Mouse (Mus musculus): ENCODE results near the gene Ddhd1. TPM values are rescaled to one million over a fixed set of nuclear protein-coding genes. Genes with fewer than 3 reads are reported as not detected.
"Not testable (repeated sequence)": the region's sequence is repeated elsewhere in the genome, so short reads cannot be mapped to it uniquely, and the experiment has no call there.

Gene Ddhd1
- total RNA-seq, 1 experiment from 2014 or later: 22.4 TPM

DNA sequence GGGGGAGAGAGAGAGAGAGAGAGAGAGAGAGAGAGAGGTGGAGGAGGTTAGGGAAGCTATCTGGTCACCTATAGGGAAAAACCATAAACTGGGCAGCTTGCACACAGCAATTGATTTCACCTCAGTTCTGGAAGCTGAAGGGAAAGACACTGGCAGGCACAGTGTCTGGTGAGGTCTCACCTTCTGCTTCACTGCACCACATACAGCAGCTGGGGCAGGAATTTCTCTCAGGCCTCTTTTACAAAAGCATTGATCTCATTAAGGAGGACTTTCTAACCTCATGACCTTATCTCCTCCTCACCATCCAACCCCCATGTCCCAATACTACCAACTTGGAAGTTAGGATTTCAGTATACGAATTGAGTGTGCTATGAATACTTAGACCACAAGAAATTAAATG is 13.2 kb downstream of the Ddhd1 start:
- no peak for DNase-seq

DNA sequence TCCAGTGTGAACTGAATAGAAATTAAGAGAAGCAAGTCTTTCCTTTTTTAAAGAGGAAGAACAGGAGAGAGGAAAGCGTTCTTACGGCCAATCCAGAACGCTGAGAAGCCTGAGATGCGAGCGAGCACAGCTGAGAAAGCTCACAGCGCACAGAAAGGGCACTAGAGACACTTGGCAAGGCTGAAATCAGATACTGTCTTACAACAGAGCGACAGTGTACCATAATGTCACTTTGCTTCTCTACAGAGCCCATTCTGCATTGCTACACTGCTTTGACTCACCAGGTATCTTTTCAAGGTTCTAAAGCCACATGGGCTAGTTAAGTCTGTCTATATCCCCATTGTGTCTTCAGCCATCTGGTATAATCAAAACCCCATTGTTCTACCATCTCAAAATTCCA is 13.7 kb downstream of the Ddhd1 start:
- no peak for DNase-seq

DNA sequence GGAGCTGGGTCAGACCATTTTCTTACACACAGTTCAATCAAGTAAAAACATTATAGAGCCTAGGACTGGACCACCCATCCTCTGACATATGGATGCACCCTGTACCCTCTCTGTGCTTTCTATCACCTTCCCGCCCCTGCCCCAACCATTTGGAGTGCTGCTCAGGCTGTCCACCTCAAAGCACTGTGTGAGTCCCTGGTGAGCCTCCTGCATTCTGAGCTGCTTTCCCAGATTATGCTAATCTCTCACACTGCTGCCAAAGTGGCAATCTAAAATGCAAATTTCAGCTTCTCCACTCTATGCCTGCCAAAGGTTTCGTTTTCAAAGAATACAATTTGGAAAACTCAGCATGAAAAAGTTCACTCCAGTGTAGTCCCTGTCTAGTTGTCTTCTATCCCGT is 14.5 kb downstream of the Ddhd1 start:
- DNase-seq: no peak

DNA sequence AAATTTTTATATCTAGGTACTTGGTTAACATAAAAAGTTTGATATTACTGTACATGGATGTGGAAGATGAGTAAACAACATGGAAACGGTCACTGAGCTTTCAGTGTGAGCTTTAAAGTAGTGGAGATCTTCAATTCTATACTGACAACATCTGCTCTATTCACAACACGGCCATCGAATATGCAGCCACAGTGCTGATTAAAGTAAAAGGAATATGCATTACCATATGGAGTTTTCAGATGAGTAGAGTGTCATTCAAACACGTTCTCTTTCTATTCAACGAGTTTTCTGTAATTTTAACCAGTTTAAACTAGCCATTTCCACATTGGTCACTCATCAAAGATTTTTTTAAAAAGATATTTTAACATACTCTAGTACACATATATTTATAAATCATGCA is 15.1 kb downstream of the Ddhd1 start:
- DNase-seq: no peak

DNA sequence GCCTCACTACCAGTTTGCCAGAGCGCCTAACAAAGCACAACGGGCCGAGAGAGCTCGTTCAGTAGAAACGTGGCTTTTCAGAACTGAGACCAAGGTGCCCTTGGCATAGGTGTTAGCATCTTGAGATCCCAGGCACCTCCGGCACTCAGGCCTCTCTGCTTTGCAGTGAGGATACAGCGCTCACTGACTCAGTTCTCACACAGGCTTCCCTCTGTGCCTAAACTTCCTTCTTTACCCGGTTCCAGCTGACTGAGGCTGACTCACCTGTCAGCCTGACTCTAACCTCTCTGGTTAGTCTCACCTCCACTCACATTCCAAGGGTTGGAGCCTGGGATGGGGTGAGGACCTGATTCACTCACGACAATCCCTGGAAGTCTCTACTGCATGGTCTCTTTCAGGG is 15.7 kb downstream of the Ddhd1 start:
- no peak for DNase-seq

DNA sequence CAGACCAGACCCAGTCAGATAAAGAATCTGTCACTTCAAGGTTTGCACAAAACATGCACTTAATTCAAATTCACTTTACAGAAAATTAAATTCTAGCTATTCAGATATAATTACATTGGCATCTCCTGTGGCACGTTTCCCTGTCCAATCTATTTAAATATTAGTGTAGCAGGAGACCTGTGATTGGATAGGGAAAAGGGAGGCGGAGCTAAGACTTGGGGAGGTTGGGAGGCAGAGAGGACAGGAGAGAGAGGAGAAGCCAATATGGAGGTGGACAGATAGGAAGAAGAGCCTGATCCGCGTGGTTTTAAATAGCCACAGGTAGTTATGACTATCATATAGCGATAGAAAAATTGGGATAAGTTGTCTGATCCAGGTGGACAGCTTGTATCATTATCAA is 19.2 kb downstream of the Ddhd1 start:
- DNase-seq: no peak

DNA sequence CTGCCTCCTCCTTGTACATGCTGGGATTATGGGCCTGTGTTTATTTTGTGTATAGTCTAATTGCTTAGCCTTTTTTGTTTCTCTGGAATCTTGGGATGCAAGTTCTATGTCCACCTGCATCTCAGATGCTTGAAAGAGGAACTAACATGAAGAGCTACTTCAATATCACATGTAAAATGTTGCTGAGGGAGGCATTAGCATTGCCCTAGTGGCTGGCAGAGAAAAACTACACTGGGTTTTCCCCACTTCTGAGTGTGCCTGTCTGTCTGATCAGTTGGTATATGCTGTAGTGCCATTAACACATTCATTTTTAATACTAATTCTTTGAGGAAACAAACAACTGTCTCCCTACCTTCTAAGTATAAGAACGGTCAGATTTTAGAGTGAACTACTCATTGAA is 22.4 kb downstream of the Ddhd1 start:
- DNase-seq: no peak

DNA sequence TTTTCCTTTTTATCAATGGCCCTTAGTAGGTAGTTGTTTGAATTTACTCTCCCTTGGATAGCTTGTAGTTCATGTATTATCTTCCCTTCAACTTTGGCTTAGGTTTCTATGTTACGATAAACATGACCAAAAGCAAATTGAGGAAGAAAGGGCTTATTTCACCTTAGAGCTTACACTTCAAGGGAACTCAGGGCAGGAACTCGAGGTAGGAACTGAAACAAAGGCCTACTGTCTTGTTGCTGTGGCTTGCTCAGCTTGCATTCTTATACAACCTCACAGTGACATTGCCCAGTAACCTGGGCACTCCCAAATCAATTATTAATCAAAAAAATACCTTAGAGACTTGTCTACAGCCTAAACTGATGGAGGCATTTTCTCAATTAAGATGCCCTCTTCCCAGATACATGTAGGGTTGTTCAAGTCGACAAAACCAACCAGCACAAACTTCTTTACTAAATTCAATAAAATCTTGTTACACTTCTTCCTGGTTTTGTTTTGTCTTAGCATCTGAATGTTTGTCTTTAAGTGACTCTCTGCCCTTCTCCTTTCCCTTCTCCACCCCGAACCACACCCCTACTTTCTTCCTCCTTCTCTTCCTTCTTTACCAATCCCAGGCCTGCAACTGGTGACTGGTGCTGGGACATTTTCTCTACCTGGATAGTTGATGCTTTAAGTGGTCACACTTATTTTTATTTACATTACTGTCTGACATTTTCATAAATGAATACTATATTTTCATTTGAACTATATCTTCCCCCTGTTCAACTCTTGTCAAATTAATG is 25.0 kb downstream of the Ddhd1 start:
- DNase-seq: no peak

DNA sequence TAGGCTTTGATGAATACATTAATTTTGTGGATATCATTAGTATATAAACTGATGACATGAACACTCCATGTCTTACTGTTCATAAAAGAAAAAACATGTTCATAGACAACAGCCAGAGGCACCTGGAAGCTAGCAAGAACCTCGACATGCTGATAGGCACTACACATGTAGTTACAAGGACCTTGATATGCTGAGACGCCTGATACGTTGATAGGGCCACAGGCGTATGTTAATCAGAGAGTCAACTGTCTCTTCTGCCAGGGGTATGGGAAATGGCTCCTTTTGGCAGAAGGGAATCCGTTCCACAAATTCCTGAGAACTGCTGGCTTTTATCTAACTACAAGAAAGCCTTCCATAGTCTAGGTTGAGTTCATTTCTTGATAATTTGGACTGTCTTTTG is 27.4 kb downstream of the Ddhd1 start:
- no peak for DNase-seq

DNA sequence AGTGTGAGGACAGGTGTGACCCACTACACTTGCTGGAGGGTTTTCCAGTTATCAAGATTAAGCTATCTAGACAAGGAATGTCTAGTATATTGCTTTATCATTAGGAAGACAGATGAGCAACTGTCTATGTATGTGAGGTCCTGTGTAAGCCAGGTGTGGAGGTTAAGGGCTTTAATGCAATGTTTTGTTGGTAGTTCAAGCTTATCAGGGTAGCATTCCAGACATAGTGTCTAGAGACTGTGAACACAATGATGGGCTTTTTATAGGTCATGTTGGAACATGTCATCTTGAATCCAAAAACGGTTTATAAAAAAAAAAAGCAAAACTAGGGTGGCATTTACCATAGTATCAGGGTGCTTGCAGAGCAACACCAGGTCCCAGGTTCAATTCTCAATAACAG is 28.0 kb downstream of the Ddhd1 start:
- DNase-seq: no peak

DNA sequence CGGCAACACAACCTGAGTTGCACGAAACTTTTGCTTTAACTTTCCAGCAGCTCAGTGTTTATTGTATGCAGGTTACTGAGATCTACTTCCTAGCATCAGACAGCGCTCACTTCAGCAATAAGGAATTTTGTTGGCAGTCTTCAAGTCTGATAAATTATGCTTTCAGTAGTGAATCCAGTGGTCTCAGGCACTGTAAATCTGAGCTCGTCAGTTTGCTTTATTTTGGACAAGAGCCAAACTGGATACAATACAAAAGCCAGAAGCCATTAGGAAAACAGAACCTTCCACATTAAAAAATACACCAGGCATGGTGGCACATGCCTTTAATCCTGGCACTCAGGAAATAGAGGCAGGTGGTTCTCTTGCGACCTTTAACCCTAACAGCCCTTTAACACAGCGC is 39.6 kb downstream of the Ddhd1 start:
- no peak for DNase-seq

DNA sequence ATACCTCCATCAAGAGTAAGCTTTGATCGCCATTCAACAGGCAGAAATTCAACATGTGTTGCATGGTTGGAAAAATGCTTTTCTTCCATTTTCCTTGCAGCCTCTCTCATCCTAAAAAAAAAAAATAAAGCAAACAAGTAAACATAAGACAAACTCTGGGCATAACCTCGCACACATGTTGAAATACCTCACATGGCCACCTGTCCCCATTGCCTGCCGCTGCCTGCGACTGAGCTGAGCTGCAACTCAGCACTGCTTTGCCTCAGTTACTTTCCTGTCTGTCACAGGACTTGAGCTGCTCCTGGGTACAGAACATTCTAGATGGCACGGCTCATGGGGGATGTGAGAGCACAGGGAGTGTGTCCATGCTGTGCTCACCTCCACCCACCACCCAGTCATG is 41.4 kb downstream of the Ddhd1 start:
- DNase-seq: no peak

DNA sequence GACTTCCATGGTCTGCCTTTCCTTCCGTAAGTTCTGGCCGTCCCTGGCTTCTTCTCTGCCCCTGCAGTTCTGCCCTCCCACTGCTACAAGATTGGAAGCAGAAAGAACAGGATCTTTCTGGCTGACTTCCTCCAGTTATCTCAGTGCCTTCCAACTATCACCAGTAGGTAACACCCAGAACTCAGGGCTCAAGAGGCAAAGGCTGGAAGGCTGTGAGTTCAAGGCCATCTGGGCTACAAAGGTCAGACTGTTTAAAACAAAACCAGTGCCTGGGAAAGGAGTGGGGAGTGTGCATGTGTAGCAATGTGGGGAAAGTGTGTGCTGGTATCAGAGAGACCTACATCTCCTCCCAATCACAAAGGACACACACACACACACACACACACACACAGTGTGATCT is 42.2 kb downstream of the Ddhd1 start:
- no peak for DNase-seq

DNA sequence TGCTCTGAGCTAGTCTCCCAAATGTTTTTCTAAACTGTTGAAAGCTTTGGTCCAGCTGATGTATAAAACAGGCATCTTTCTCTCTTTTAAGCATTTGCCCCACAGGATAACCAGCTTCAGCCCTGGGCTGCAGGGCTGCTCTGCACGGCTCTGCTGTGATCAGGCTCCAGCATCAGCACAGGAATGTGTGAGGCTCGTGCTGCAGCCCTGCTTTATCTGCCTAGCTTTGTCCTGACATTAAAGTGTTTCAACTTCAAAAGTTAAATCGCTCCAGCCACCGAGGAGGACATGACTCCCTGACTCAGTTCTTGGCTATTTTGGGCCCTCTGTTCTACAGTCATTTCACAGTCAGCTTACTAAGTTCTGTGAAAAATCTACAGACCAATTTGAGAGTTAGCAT is 43.1 kb downstream of the Ddhd1 start:
- peak; percentile 5 for DNase-seq

DNA sequence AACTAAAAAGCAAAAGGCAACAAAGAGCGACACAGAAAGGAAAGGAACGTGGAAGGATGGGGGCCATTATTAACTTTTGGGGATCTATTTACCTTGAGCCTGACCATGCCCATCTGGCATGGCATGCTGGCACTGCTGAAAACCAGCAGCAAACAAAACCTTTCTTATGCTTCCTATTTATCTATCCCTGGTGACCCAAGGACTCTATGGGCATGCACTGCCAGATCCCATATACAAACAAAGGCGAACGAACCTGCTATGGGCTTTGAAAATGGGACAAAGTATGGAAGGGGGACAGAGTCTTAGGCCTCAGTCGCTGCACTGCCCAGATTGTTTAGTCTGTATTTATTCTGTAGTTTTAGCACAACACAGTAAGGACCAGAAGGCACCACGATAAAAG is 43.5 kb downstream of the Ddhd1 start:
- no peak for DNase-seq

DNA sequence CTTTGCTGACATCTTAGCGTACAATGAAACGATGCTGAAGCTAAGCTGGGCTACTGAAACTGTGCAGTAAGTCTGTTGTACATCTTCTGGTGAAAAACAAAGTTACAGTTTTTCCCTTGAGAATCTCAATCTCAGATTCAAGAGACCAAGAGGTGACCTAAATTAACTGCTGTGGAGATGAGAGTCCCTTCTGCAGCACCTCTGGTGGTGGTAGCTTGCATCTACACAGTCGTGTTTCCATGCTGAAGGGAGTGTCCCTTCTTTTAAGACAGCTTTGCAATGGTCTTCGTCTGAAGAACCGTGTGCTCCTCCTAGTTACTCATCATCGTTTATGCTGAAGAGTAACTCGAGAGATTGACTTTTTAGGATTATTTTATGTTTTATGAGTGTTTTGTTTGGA is 46.3 kb downstream of the Ddhd1 start:
- no peak for DNase-seq

DNA sequence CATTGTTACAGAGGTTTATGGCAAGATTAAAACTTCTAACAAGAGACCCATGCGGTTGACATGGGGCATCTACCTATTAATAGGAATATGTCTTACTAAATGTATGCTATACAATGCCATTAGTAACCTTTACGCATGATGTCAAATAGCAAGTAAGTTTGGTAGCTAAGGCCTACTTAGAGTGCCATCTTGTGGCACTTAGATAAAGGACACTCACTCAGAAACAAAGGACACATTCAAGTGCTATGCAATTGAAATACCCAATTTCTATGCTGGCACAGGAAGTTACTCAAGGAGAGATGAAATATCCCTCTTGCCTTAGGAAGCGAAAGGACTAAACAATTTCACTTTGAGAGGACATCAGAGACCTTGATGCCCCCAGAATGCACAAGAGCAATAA is 55.9 kb downstream of the Ddhd1 start:
- no peak for DNase-seq

DNA sequence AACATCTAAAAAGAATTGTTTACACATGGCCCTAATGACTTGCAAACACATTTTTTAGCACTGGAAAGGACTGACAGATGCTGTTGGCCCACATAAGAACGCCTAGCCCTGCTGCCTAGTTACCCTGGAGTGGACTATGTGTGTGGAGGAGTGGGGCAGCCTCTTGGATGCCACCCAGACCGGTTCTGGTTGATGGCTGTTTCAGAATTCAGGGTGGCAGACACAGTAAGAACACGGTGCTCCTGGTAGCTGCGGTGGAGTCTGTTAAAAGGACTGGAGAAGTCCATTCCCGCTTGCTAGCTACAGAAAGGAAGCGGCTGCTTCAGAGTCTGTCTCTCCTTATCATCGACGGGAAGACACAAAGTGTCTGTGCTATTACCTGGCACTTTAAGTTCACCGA is 57.4 kb downstream of the Ddhd1 start:
- DNase-seq: no peak

DNA sequence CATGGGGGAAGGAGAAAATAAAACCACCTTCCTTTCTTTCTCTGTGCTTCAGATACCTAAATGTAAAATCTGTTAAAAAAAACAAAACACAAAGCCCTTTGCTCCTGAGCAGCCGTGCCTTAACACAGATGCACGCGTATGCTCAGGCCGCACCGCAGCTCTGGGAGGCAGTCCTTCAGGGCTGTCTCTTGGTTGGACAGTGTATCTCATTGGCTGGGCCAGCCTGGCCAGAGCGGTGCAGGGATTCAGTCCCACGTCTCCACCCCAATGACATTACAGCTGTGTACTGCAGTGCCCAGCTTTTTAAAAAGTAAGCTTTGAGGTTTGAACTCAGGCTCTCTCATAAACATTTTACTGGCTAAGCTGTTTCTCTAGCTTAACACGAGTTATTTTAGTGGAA is 60.1 kb downstream of the Ddhd1 start:
- DNase-seq: no peak

DNA sequence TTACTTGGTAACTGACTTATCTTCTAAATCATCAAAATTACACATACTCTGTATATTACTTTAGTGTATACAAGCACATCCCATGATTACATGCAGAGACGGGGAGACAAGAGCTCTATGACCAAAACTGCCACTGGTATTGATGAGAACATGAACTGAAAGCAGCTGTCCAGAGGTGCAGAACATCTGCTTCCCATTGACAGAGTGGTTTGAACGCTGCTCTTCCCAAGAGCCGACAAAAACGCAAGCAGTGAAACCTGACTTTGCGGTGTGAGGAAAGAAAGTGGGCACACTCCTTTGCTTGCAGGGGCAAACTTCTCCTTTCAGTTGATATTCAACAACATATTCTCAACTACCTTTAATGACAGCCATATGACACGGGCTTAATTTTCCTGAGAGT is 64.7 kb downstream of the Ddhd1 start:
- no peak for DNase-seq

DNA sequence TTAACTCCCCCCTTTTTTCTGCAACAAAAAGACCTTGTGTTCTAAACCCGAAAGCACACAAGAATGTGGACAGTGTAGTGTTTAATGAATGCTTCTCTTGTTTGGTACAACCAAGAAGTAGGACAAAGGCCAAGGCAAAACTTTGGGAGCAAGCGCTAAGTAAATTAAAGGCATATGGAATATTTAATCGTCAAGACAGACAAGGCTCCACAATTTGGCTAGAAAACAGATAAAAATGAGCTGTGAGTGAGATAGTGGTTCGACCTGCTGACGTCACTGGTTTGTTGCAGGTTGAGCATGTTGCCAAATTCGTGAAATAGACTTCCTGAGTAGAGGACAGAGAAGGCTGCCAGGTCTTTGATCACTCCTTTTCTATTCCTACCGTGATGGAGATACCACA is 69.5 kb downstream of the Ddhd1 start:
- DNase-seq: no peak

DNA sequence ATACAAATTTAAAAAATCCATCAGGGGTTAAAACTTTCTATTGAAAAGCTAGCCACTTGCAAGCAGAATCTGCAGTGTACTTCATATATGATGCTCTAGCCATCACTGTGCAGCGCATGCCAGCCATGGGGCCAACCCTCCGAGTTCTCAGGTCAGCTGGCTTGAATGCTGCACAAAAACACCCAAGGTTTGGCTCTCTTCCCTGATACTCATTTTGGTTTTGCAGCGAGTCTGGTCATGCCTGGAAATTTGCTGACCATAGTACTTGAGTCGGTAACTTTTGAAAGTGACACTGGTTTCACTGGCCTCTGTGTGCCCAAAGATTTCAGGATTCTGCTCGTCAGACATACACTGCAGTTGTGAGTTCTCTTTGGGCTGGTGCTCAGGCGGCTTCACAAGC is 70.4 kb downstream of the Ddhd1 start:
- DNase-seq: no peak

DNA sequence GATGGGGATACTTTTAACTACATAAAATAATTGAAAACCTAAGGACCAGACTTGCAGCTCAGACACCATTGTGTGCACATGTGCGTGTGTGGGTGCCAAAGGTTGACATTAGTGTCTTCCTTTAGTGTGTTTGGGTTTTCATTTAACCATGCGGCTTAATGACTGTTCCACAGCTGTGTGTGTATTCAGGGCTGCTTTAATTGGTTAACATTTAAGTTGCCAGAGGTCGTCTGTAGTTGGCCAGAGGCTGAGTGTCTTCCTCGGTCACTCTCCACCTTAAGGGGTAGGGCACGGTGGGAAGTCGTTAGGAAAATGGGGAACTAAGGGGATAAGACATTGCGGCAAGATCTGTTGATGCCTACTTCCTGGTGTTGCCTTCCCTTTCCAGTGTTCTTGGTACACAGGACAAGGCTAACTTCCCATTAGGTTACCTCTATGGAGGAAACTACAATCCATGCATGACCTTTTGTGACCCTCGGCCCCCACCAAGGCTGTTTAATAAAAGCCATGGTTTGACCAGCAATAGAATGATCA is 74.4 kb downstream of the Ddhd1 start:
- DNase-seq: no peak

DNA sequence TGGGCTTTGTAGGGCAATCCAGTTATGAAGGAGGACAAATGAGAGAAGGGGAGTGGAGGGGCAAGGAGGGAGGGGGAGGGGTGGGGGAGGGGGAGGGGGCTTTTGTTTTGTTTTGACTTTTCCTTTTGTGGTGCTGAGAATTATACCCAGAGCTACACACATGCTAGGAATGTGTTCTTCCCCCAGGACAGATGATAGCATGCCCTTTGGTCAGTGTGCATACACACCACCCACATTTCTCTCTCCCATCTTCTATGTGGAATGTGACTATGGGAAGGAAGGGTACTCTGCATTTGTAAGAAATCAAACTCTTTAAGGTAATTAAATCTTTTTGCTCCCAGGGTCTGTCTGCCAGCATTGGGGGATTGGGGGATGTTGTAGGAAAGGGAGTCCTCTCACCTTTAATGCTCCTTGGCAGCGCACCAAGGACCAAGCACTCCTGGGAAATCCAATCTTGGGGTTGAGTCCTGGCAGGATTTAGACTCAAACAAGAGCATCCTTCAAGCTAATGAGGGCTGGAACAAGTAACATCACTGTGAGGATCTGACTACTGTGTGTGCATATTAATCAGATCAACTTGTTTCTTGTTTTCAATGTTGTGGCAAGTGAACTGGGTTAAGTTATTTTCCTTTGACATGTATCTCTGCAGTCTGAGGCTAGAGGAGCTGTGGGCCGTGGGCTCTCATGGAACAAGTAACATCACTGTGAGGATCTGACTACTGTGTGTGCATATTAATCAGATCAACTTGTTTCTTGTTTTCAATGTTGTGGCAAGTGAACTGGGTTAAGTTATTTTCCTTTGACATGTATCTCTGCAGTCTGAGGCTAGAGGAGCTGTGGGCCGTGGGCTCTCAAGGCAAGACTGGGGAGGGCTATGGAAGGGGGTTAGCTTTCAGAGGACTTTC is 76.8 kb downstream of the Ddhd1 start:
- not testable (repeated sequence) for DNase-seq

Measured in adrenal gland, postnatal 25 days (tissue).